Mouse (Mus musculus): ENCODE measurements at regions not wholly inside any gene's neighbourhood (a gene's known extent, or its start where the extent isn't known, plus 50 kb on each side); places are given as distances from the start of the nearest gene placed in this dataset.
A peak's percentile ranks its signal among the peaks of the same experiment; 100 is the strongest.
"Not testable (repeated sequence)": the region's sequence is repeated elsewhere in the genome, so short reads cannot be mapped to it uniquely, and the experiment has no call there.

GRCm38 (mm10) chr1:4570730-4571129 lies 237.0 kb upstream of the Gm37988 start:
- DNase-seq (ENCODE audit: low read depth, low spot score) = no peak

- peak; percentile 68 for DNase-seq (ENCODE audit: low read depth, low spot score)
Observed at GRCm38 (mm10) chr1:4571299-4572202, 236.1 kb upstream of the Gm37988 start.

GRCm38 (mm10) chr1:4572311-4572710 lies 235.4 kb upstream of the Gm37988 start:
- no peak for DNase-seq (ENCODE audit: low read depth, low spot score)

- no peak for DNase-seq (ENCODE audit: low read depth, low spot score)
Observed at GRCm38 (mm10) chr1:4574101-4574500, 233.6 kb upstream of the Gm37988 start.

- no peak for DNase-seq (ENCODE audit: low read depth, low spot score)
Observed at GRCm38 (mm10) chr1:4576957-4577356, 230.7 kb upstream of the Gm37988 start.

- no peak for DNase-seq (ENCODE audit: low read depth, low spot score)
Observed at GRCm38 (mm10) chr1:4582534-4582933, 225.2 kb upstream of the Gm37988 start.

- no peak for DNase-seq (ENCODE audit: low read depth, low spot score)
Observed at GRCm38 (mm10) chr1:4597856-4598255, 209.8 kb upstream of the Gm37988 start.

GRCm38 (mm10) chr1:4598425-4598824 lies 209.3 kb upstream of the Gm37988 start:
- no peak for DNase-seq (ENCODE audit: low read depth, low spot score)

GRCm38 (mm10) chr1:4602386-4602785 lies 205.3 kb upstream of the Gm37988 start:
- DNase-seq (ENCODE audit: low read depth, low spot score) = no peak

- no peak for DNase-seq (ENCODE audit: low read depth, low spot score)
Observed at GRCm38 (mm10) chr1:4608824-4609223, 198.9 kb upstream of the Gm37988 start.

- no peak for DNase-seq (ENCODE audit: low read depth, low spot score)
Observed at GRCm38 (mm10) chr1:4613305-4613704, 194.4 kb upstream of the Gm37988 start.

- no peak for DNase-seq (ENCODE audit: low read depth, low spot score)
Observed at GRCm38 (mm10) chr1:4615286-4615685, 192.4 kb upstream of the Gm37988 start.

GRCm38 (mm10) chr1:4617479-4617878 lies 190.2 kb upstream of the Gm37988 start:
- DNase-seq (ENCODE audit: low read depth, low spot score) = no peak

- peak; percentile 19 for DNase-seq (ENCODE audit: low read depth, low spot score)
Observed at GRCm38 (mm10) chr1:4622408-4622807, 185.3 kb upstream of the Gm37988 start.

GRCm38 (mm10) chr1:4623268-4623667 lies 184.4 kb upstream of the Gm37988 start:
- DNase-seq (ENCODE audit: low read depth, low spot score) = no peak

GRCm38 (mm10) chr1:4653937-4654336 lies 153.8 kb upstream of the Gm37988 start:
- no peak for DNase-seq (ENCODE audit: low read depth, low spot score)

- DNase-seq (ENCODE audit: low read depth, low spot score) = no peak
Observed at GRCm38 (mm10) chr1:4655252-4655651, 152.4 kb upstream of the Gm37988 start.

GRCm38 (mm10) chr1:4656883-4657282 lies 150.8 kb upstream of the Gm37988 start:
- no peak for DNase-seq (ENCODE audit: low read depth, low spot score)

- not testable (repeated sequence) for DNase-seq (ENCODE audit: low read depth, low spot score)
Observed at GRCm38 (mm10) chr1:4660081-4660480, 147.6 kb upstream of the Gm37988 start.

GRCm38 (mm10) chr1:4660616-4661015 lies 147.1 kb upstream of the Gm37988 start:
- DNase-seq (ENCODE audit: low read depth, low spot score) = not testable (repeated sequence)

- no peak for DNase-seq (ENCODE audit: low read depth, low spot score)
Observed at GRCm38 (mm10) chr1:4661761-4662160, 145.9 kb upstream of the Gm37988 start.

- no peak for DNase-seq (ENCODE audit: low read depth, low spot score)
Observed at GRCm38 (mm10) chr1:4669732-4670131, 138.0 kb upstream of the Gm37988 start.

- peak; percentile 33 for DNase-seq (ENCODE audit: low read depth, low spot score)
Observed at GRCm38 (mm10) chr1:4671237-4672019, 136.3 kb upstream of the Gm37988 start.
